9 mouse cellular contexts compared by ENCODE assay signal in genomic region chr2:103968919-103969436, GRCm38 (mm10). TPM values are rescaled to one million over a fixed set of nuclear protein-coding genes. Genes with fewer than 3 reads are reported as not detected.
A peak's percentile ranks its signal among the peaks of the same experiment; 100 is the strongest.
DNase-seq lines count a peak whose midpoint lies in the region; ATAC-seq and TF ChIP-seq lines count a peak whose summit lies in the region.
"Had no signal": no experiment of that assay in that cellular context is flagged by ENCODE, and none has a peak within 500 bp of the region (broad histone marks: within the 10 kb centered on the region; RNA-seq: fewer than 3 reads in every experiment).

No protein-coding gene starts in this region.

- peak overlapping the region; percentile 95 for H3K27ac ChIP-seq in spleen, adult 2 months (ENCODE audit: insufficient read depth, low read length)
- H3K27ac ChIP-seq in limb, embryonic 15.5 days: no peak overlapping the region
- no peak overlapping the region; the same call in 1 of the 2 replicates for H3K27ac ChIP-seq in stomach, embryonic 15.5 days

- no peak for ATAC-seq in limb, embryonic 15.5 days (ENCODE audit: insufficient number of reproducible peaks, low FRiP score, low TSS enrichment, low read depth)
- ATAC-seq in stomach, embryonic 15.5 days (ENCODE audit: insufficient read depth, low FRiP score, low read depth): no peak
- no peak for ATAC-seq in monocyte, adult 5-6 weeks (replicated peaks; ENCODE audit: insufficient number of reproducible peaks, low FRiP score, low TSS enrichment, poor library complexity, severe bottlenecking)

- 18% methylated on average over 10 of the region's 10 CpGs for WGBS in spleen, adult 2 months
- 17% methylated on average over 10 of the region's 10 CpGs for WGBS in limb, embryonic 15.5 days
- 30% methylated on average over 10 of the region's 10 CpGs for WGBS in stomach, embryonic 15.5 days

- TF ChIP-seq CTCF in spleen, adult 2 months (IDR thresholded peaks at IDR 0.05; ENCODE audit: extremely low read depth, insufficient read depth, insufficient read length, insufficient replicate concordance): no peak

- H3K9ac ChIP-seq in limb, embryonic 15.5 days: peak overlapping the region; percentile 33; the same call in 1 of the 2 replicates
- H3K9ac ChIP-seq in stomach, embryonic 15.5 days: peak overlapping the region; percentile 49; the same call in 1 of the 2 replicates

- TF ChIP-seq POLR2A in spleen, adult 2 months (IDR thresholded peaks at IDR 0.05; ENCODE audit: low read depth, low read length): no peak

- peaks cover 6% of the 10 kb centered on the region; the same call in 1 of the 2 replicates for H3K4me1 ChIP-seq in spleen, adult 2 months (ENCODE audit: control insufficient read depth, insufficient read depth, insufficient read length)
- H3K4me1 ChIP-seq in limb, embryonic 15.5 days: peaks cover 17% of the 10 kb centered on the region
- peaks cover 12% of the 10 kb centered on the region for H3K4me1 ChIP-seq in stomach, embryonic 15.5 days

- H3K27me3 ChIP-seq in spleen, adult 2 months (ENCODE audit: control insufficient read depth, insufficient read depth, low read length): no peaks in the 10 kb centered on the region
- H3K27me3 ChIP-seq in limb, embryonic 15.5 days: peaks cover 33% of the 10 kb centered on the region
- H3K27me3 ChIP-seq in stomach, embryonic 15.5 days (replicated peaks): peaks cover 18% of the 10 kb centered on the region

- no peaks in the 10 kb centered on the region for H3K9me3 ChIP-seq in limb, embryonic 15.5 days
- H3K9me3 ChIP-seq in stomach, embryonic 15.5 days: no peaks in the 10 kb centered on the region

- peak overlapping the region; percentile 96 for H3K4me2 ChIP-seq in limb, embryonic 15.5 days
- peak overlapping the region; percentile 99 for H3K4me2 ChIP-seq in stomach, embryonic 15.5 days

- peaks cover 2% of the 10 kb centered on the region; the same call in 1 of the 2 replicates for H3K36me3 ChIP-seq in spleen, adult 2 months (ENCODE audit: control insufficient read depth, insufficient read depth, low read length)
- H3K36me3 ChIP-seq in limb, embryonic 15.5 days: no peaks in the 10 kb centered on the region
- H3K36me3 ChIP-seq in stomach, embryonic 15.5 days: no peaks in the 10 kb centered on the region

- H3K4me3 ChIP-seq in spleen, adult 2 months (ENCODE audit: extremely low read depth, insufficient read depth, insufficient read length): peak overlapping the region; percentile 84
- peak overlapping the region; percentile 71 for H3K4me3 ChIP-seq in limb, embryonic 15.5 days
- H3K4me3 ChIP-seq in stomach, embryonic 15.5 days (replicated peaks): peak overlapping the region; percentile 73

- peak; percentile 18 for DNase-seq in embryo, embryonic 11 days
- DNase-seq in embryo, embryonic 10.5 days (ENCODE audit: low spot score): no peak
- no peak for DNase-seq in spleen, adult 2 months (ENCODE audit: low read depth in 1 of 2, low spot score in 2 of 2)
- no peak for DNase-seq in spleen, postnatal 4 days (ENCODE audit: low spot score in 2 of 2)
- no peak for DNase-seq in kidney, postnatal 36 days

RNA-seq across cellular contexts. Expression of gene Lmo2, which starts 11.2 kb away (rescaled TPM):
- 91.1 and 97.7 TPM in 2 replicates for polyA plus RNA-seq in spleen, adult 2 months (2012; rRNA removed)
- polyA plus RNA-seq in limb, embryonic 15.5 days (2015; fragmentation: Nextera tagmentation; extraction: Ambion mirVana): 16.4 and 18.7 TPM in 2 replicates
- polyA plus RNA-seq in stomach, embryonic 15.5 days (2015; fragmentation: Nextera tagmentation; extraction: Ambion mirVana): 19.5 and 27.1 TPM in 2 replicates
- 50.1 to 71.8 TPM (median 67.7 TPM) in 3 replicates for total RNA-seq in monocyte, adult 5-6 weeks (2017)

RNA-seq across cellular contexts. Expression of gene Fbxo3, which starts 58.5 kb away (rescaled TPM):
- polyA plus RNA-seq in spleen, adult 2 months (2012; rRNA removed): 9.5 and 9.6 TPM in 2 replicates
- 52.0 and 53.5 TPM in 2 replicates for polyA plus RNA-seq in limb, embryonic 15.5 days (2015; fragmentation: Nextera tagmentation; extraction: Ambion mirVana)
- polyA plus RNA-seq in stomach, embryonic 15.5 days (2015; fragmentation: Nextera tagmentation; extraction: Ambion mirVana): 55.4 and 56.0 TPM in 2 replicates
- total RNA-seq in monocyte, adult 5-6 weeks (2017): 38.1 to 50.3 TPM (median 42.5 TPM) in 3 replicates

RNA-seq across cellular contexts. Expression of gene 4931422A03Rik, which starts 59.2 kb away (rescaled TPM):
- not detected in 2 replicates for polyA plus RNA-seq in spleen, adult 2 months (2012; rRNA removed)
- 2.3 TPM in 2 replicates for polyA plus RNA-seq in limb, embryonic 15.5 days (2015; fragmentation: Nextera tagmentation; extraction: Ambion mirVana)
- polyA plus RNA-seq in stomach, embryonic 15.5 days (2015; fragmentation: Nextera tagmentation; extraction: Ambion mirVana): 2.4 and 3.1 TPM in 2 replicates
- not detected in 3 replicates for total RNA-seq in monocyte, adult 5-6 weeks (2017)
- total RNA-seq: layer of hippocampus, postnatal 36 days had no signal
